Mouse (Mus musculus) cerebellum, adult 11-12 months (tissue): ENCODE results near the gene Moxd1.

Experiments
- DNase-seq: peaks from one replicate; pipeline ENCODE4 v3.0.0; 2022

Moxd1 gene

GRCm38 (mm10) chr10:24223449-24224143 is at the start of gene Moxd1:
Gene Moxd1 (plus strand): TSS chr10:24223517.
- no peak for DNase-seq

GRCm38 (mm10) chr10:24190392-24190791 is 32.9 kb upstream of the Moxd1 start:
- no peak for DNase-seq

- no peak for DNase-seq
These were observed 31.3 kb upstream of the Moxd1 start for GRCm38 (mm10) chr10:24191977-24192376.

GRCm38 (mm10) chr10:24199303-24199702 is 24.0 kb upstream of the Moxd1 start:
- no peak for DNase-seq

- no peak for DNase-seq
These were observed 23.2 kb upstream of the Moxd1 start for GRCm38 (mm10) chr10:24200099-24200498.

GRCm38 (mm10) chr10:24210075-24210474 is 13.2 kb upstream of the Moxd1 start:
- no peak for DNase-seq

GRCm38 (mm10) chr10:24213297-24213696 is 10.0 kb upstream of the Moxd1 start:
- no peak for DNase-seq

GRCm38 (mm10) chr10:24217558-24218268 is 5.6 kb upstream of the Moxd1 start:
- DNase-seq, result no peak

GRCm38 (mm10) chr10:24220931-24221330 is 2.4 kb upstream of the Moxd1 start:
- DNase-seq, result no peak

- DNase-seq, result no peak
These were observed 406 bp upstream of the Moxd1 start for GRCm38 (mm10) chr10:24222911-24223310.

GRCm38 (mm10) chr10:24224591-24224990 is 1.3 kb downstream of the Moxd1 start:
- DNase-seq, result no peak

GRCm38 (mm10) chr10:24228318-24229183 is 5.2 kb downstream of the Moxd1 start:
- no peak for DNase-seq

GRCm38 (mm10) chr10:24232281-24232680 is 9.0 kb downstream of the Moxd1 start:
- no peak for DNase-seq

- DNase-seq, result no peak
These were observed 12.3 kb downstream of the Moxd1 start for GRCm38 (mm10) chr10:24235426-24236283.

- DNase-seq, result no peak
These were observed 23.5 kb downstream of the Moxd1 start for GRCm38 (mm10) chr10:24246815-24247214.

GRCm38 (mm10) chr10:24248116-24248515 is 24.8 kb downstream of the Moxd1 start:
- no peak for DNase-seq

GRCm38 (mm10) chr10:24251631-24252030 is 28.3 kb downstream of the Moxd1 start:
- no peak for DNase-seq

- DNase-seq, result no peak
These were observed 34.8 kb downstream of the Moxd1 start for GRCm38 (mm10) chr10:24258150-24258549.

GRCm38 (mm10) chr10:24258885-24259284 is 35.6 kb downstream of the Moxd1 start:
- no peak for DNase-seq

GRCm38 (mm10) chr10:24259794-24260590 is 36.7 kb downstream of the Moxd1 start:
- DNase-seq, result no peak

- DNase-seq, result no peak
These were observed 44.2 kb downstream of the Moxd1 start for GRCm38 (mm10) chr10:24267520-24267919.
